8 mouse cellular contexts compared by ENCODE assay signal in genomic region chr6:8274387-8275054, GRCm38 (mm10). TPM values are rescaled to one million over a fixed set of nuclear protein-coding genes. Genes with fewer than 3 reads are reported as not detected.
DNase-seq lines count a peak whose midpoint lies in the region; ATAC-seq lines count a peak whose summit lies in the region.

No protein-coding gene starts in this region.

- no peak overlapping the region for H3K27ac ChIP-seq in liver, embryonic 12.5 days

- peaks cover 11% of the 10 kb centered on the region for H3K4me1 ChIP-seq in liver, embryonic 12.5 days

- H3K4me3 ChIP-seq in liver, embryonic 12.5 days, result no peak overlapping the region

- no peaks in the 10 kb centered on the region for H3K9me3 ChIP-seq in liver, embryonic 12.5 days (replicated peaks)

- ATAC-seq in hematopoietic stem cell, adult 5-6 weeks (replicated peaks in 1 of 2; ENCODE audit: insufficient read depth in 1 of 2, low FRiP score in 2 of 2, low TSS enrichment in 1 of 2, low read depth in 1 of 2, poor library complexity in 2 of 2, severe bottlenecking in 2 of 2), result peak; percentile 85 to 93
- peak; percentile 57; the same call in 1 of the 2 replicates for ATAC-seq in liver, embryonic 12.5 days

- H3K36me3 ChIP-seq in liver, embryonic 12.5 days, result peaks cover 15% of the 10 kb centered on the region

- intact Hi-C loops in left cerebral cortex, postnatal 4 days (cut with DNase I), result loop anchor here (5.0 kb wide), 1 partner anchor 553 kb away; no protein-coding TSS in a partner anchor
- intact Hi-C loops in left cerebral cortex, postnatal 25 days (cut with DNase I), result loop anchor here (2.0 to 10.0 kb wide), 5 partner anchors 140 to 560 kb away; no protein-coding TSS in a partner anchor

- no peaks in the 10 kb centered on the region for H3K27me3 ChIP-seq in liver, embryonic 12.5 days (replicated peaks)

- 35% methylated on average over 6 of the region's 6 CpGs for WGBS in liver, embryonic 12.5 days (ENCODE audit: insufficient replicate concordance)

- peak; percentile 49 for DNase-seq in left cerebral cortex, postnatal 4 days
- DNase-seq in left cerebral cortex, postnatal 25 days (ENCODE audit: low spot score in 2 of 2), result no peak
- peak; percentile 65 for DNase-seq in adrenal gland, adult 2 months
- peak; percentile 72 for DNase-seq in embryo, embryonic 10.5 days (ENCODE audit: low spot score)
- peak; percentile 73 for DNase-seq in naive thymus-derived CD4-positive, alpha-beta T cell, adult 2 months (ENCODE audit: low read depth)
- DNase-seq in thymus, postnatal 25 days, result peak; percentile 62

- H3K9ac ChIP-seq in liver, embryonic 12.5 days, result no peak overlapping the region

- no peak overlapping the region for H3K4me2 ChIP-seq in liver, embryonic 12.5 days

RNA-seq across cellular contexts. Expression of gene Gm45062, which starts 15.3 kb away (rescaled TPM):
- total RNA-seq in left cerebral cortex, postnatal 4 days (2021), result 1 to 10 TPM; 5.1 to 6.4 TPM
- 1 to 10 TPM; 5.7 to 6.1 TPM for total RNA-seq in left cerebral cortex, postnatal 25 days (2021)
- total RNA-seq in adrenal gland, adult 2 months (2021), result 1 to 10 TPM in 1 of 2 experiments, under 1 TPM in 1; 0.75 to 2.7 TPM
- 0.03 and 0.06 TPM in 2 replicates for polyA plus RNA-seq in adrenal gland, adult 2 months (2012; rRNA removed)
- total RNA-seq in hematopoietic stem cell, adult 5-6 weeks (2017), result 4.7 and 5.1 TPM in 2 replicates
- polyA plus RNA-seq in liver, embryonic 12.5 days (2016; fragmentation: Nextera tagmentation; extraction: Ambion mirVana), result 1.4 TPM in 2 replicates

RNA-seq across cellular contexts. Expression of gene Umad1, which starts 15.4 kb away (rescaled TPM):
- total RNA-seq in left cerebral cortex, postnatal 4 days (2021), result 10 to 100 TPM; 27.3 to 27.7 TPM
- total RNA-seq in left cerebral cortex, postnatal 25 days (2021), result 10 to 100 TPM; 37.3 to 41.1 TPM
- 10 to 100 TPM; 17.2 to 18.4 TPM for total RNA-seq in adrenal gland, adult 2 months (2021)
- 5.6 and 7.4 TPM in 2 replicates for polyA plus RNA-seq in adrenal gland, adult 2 months (2012; rRNA removed)
- total RNA-seq in hematopoietic stem cell, adult 5-6 weeks (2017), result 7.3 and 9.5 TPM in 2 replicates
- 17.2 and 17.4 TPM in 2 replicates for polyA plus RNA-seq in liver, embryonic 12.5 days (2016; fragmentation: Nextera tagmentation; extraction: Ambion mirVana)

RNA-seq across cellular contexts. Expression of gene Rpa3, which starts 15.5 kb away (rescaled TPM):
- 10 to 100 TPM; 16.0 to 23.0 TPM for total RNA-seq in left cerebral cortex, postnatal 4 days (2021)
- 10 to 100 TPM; 15.4 to 16.2 TPM for total RNA-seq in left cerebral cortex, postnatal 25 days (2021)
- total RNA-seq in adrenal gland, adult 2 months (2021), result 10 to 100 TPM in 1 of 2 experiments, 1 to 10 TPM in 1; 9.9 to 18.0 TPM
- 0.17 and 0.25 TPM in 2 replicates for polyA plus RNA-seq in adrenal gland, adult 2 months (2012; rRNA removed)
- 69.3 and 84.3 TPM in 2 replicates for total RNA-seq in hematopoietic stem cell, adult 5-6 weeks (2017)
- 144 and 147 TPM in 2 replicates for polyA plus RNA-seq in liver, embryonic 12.5 days (2016; fragmentation: Nextera tagmentation; extraction: Ambion mirVana)

Comparison
In these comparisons a context has a peak if more than half of its experiments do, and no peak if none do; other contexts are left out.
1. DNase-seq: peak in left cerebral cortex, postnatal 4 days (single experiment), adrenal gland, adult 2 months (single experiment), embryo, embryonic 10.5 days (single experiment), naive thymus-derived CD4-positive, alpha-beta T cell, adult 2 months (single experiment) and thymus, postnatal 25 days (single experiment); none in left cerebral cortex, postnatal 25 days (0 of 2).